ENCODE assay signal across 47 mouse cellular contexts in the genomic region with DNA sequence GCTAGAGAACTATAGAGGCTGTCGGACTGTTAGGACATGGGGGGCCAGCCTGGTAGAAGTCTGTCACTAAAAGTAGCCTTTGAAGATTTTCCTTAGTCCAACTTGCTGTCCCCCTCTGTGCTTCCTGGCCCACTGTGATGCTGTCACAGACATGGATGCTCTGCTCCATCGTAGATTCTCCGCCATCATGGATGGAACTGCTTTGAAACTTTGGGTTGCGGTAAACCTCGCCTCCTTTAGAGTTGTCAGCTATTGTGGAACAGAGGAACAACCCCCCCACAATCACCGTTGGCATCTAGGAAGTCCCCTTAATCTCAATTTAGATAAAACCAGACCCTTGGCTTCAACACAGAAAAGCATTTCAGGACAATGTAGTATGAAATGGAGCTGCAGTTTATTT. TPM values are rescaled to one million over a fixed set of nuclear protein-coding genes. Genes with fewer than 3 reads are reported as not detected.
"Had no signal": no experiment of that assay in that cellular context is flagged by ENCODE, and none has a peak within 500 bp of the region (broad histone marks: within the 10 kb centered on the region; RNA-seq: fewer than 3 reads in every experiment).

No protein-coding gene starts in this region.

- H3K36me3 ChIP-seq: heart, embryonic 10.5 days; heart, embryonic 12.5 days; heart, embryonic 13.5 days; heart, embryonic 15.5 days; hindbrain, embryonic 10.5 days; hindbrain, embryonic 12.5 days; hindbrain, embryonic 13.5 days; hindbrain, embryonic 15.5 days; intestine, embryonic 15.5 days; kidney, embryonic 15.5 days had no signal

- H3K27ac ChIP-seq: heart, embryonic 10.5 days; heart, embryonic 13.5 days; heart, embryonic 15.5 days; hindbrain, embryonic 10.5 days; hindbrain, embryonic 12.5 days; hindbrain, embryonic 13.5 days; hindbrain, embryonic 14.5 days; hindbrain, embryonic 15.5 days; hindbrain, postnatal 0 days; intestine, embryonic 15.5 days; kidney, embryonic 15.5 days; kidney, postnatal 0 days; layer of hippocampus, adult 2 months had no signal

- H3K4me2 ChIP-seq: heart, embryonic 11.5 days; heart, embryonic 12.5 days; heart, embryonic 13.5 days; heart, embryonic 15.5 days; hindbrain, embryonic 12.5 days; hindbrain, embryonic 13.5 days; hindbrain, embryonic 14.5 days; hindbrain, embryonic 15.5 days; intestine, embryonic 15.5 days; kidney, embryonic 15.5 days had no signal

- H3K27me3 ChIP-seq: hindbrain, embryonic 12.5 days; hindbrain, embryonic 15.5 days; intestine, embryonic 15.5 days; kidney, embryonic 15.5 days had no signal

- H3K4me1 ChIP-seq: heart, embryonic 12.5 days; heart, embryonic 13.5 days; heart, embryonic 15.5 days; hindbrain, embryonic 15.5 days; intestine, embryonic 15.5 days; kidney, embryonic 15.5 days had no signal

- DNase-seq: heart, postnatal 14 days; heart, postnatal 36 days; heart, postnatal 4 days; kidney, adult 11 months; kidney, adult 18-20 months; kidney, adult 2 months; kidney, adult 8-10 months; kidney, adult 9 months; kidney, postnatal 10 days; kidney, postnatal 14 days; kidney, postnatal 25 days; kidney, postnatal 36 days; kidney, postnatal 4 days; layer of hippocampus, postnatal 36 days had no signal

- H3K9me3 ChIP-seq: heart, embryonic 10.5 days; heart, embryonic 12.5 days; heart, embryonic 13.5 days; heart, embryonic 15.5 days; hindbrain, embryonic 10.5 days; hindbrain, embryonic 12.5 days; hindbrain, embryonic 13.5 days; hindbrain, embryonic 15.5 days; intestine, embryonic 15.5 days; kidney, embryonic 15.5 days had no signal

- ATAC-seq: hindbrain, embryonic 16.5 days; hindbrain, postnatal 0 days; inflammation-experienced regulatory T-cells, adult 6 months; intestine, embryonic 15.5 days; intestine, embryonic 16.5 days; intestine, postnatal 0 days had no signal

- H3K4me3 ChIP-seq: heart, embryonic 10.5 days; heart, embryonic 12.5 days; heart, embryonic 13.5 days; heart, embryonic 15.5 days; hindbrain, embryonic 10.5 days; hindbrain, embryonic 12.5 days; hindbrain, embryonic 13.5 days; hindbrain, embryonic 15.5 days; intestine, embryonic 15.5 days; kidney, embryonic 15.5 days; layer of hippocampus, adult 2 months had no signal

- H3K9ac ChIP-seq: heart, embryonic 12.5 days; heart, embryonic 13.5 days; heart, embryonic 15.5 days; hindbrain, embryonic 12.5 days; hindbrain, embryonic 13.5 days; hindbrain, embryonic 14.5 days; hindbrain, embryonic 15.5 days; intestine, embryonic 15.5 days; kidney, embryonic 15.5 days had no signal

RNA-seq across cellular contexts. Expression of a gene that starts 22.2 kb away (rescaled TPM):
- total RNA-seq: heart, postnatal 14 days; heart, postnatal 25 days; heart, postnatal 36 days; heart, postnatal 4 days; hematopoietic stem cell, adult 5-6 weeks; layer of hippocampus, adult 18-20 months; layer of hippocampus, adult 2 months; layer of hippocampus, adult 8-10 months; layer of hippocampus, postnatal 10 days; layer of hippocampus, postnatal 14 days; layer of hippocampus, postnatal 25 days; layer of hippocampus, postnatal 36 days had no signal
- polyA plus RNA-seq: heart, embryonic 12.5 days; heart, embryonic 13.5 days; heart, embryonic 14.5 days; heart, embryonic 15.5 days; heart, embryonic 16.5 days; heart, postnatal 0 days; inflammation-experienced regulatory T-cells, adult 6 months; intestine, embryonic 14.5 days; intestine, embryonic 15.5 days; intestine, postnatal 0 days; kidney, adult 2 months; kidney, embryonic 14.5 days; kidney, embryonic 15.5 days; kidney, postnatal 0 days; large intestine, adult 2 months had no signal

RNA-seq across cellular contexts. Expression of a gene that starts 46.1 kb away (rescaled TPM):
- total RNA-seq: hematopoietic stem cell, adult 5-6 weeks; layer of hippocampus, adult 18-20 months; layer of hippocampus, postnatal 10 days; left cerebral cortex, adult 18-20 months had no signal
- polyA plus RNA-seq: inflammation-experienced regulatory T-cells, adult 6 months had no signal
